Mouse (Mus musculus) cerebellum, adult 2 months (tissue): ENCODE results near the gene Gm20517. TPM values are rescaled to one million over a fixed set of nuclear protein-coding genes. Genes with fewer than 3 reads are reported as not detected.

Source experiments
- DNase-seq, 2 experiments: peaks; one replicate each; pipeline ENCODE4 v3.0.0; 2021
- H3K27ac ChIP-seq: fragments of 200-500 bp; 2 replicates; pipeline ENCODE4 v1.5.1; 2012; ENCODE audit warnings: low read length, control low read depth, inconsistent platforms; ENCODE audit not compliant: insufficient read depth
- H3K27me3 ChIP-seq: fragments of 200-500 bp; 2 replicates; pipeline ENCODE4 v1.6.1; 2012; ENCODE audit warnings: inconsistent platforms, mild to moderate bottlenecking, low read length, moderate library complexity; ENCODE audit not compliant: control insufficient read depth, insufficient read depth
- H3K4me1 ChIP-seq: fragments of 200-500 bp; 2 replicates; pipeline ENCODE4 v1.6.1; 2011; ENCODE audit warnings: low read length; ENCODE audit not compliant: control insufficient read depth, insufficient read depth
- H3K4me3 ChIP-seq: fragments of 200-500 bp; replicated peaks from 2 replicates; pipeline ENCODE3; 2011; ENCODE audit warnings: mild to moderate bottlenecking, low read depth, low read length, control low read depth; ENCODE audit not compliant: insufficient read depth
- CTCF ChIP-seq: fragments of 200-500 bp; IDR thresholded peaks from 2 replicates; pipeline ENCODE4 v1.5.1; 2011; ENCODE audit warnings: low read depth, mild to moderate bottlenecking, control low read depth, low read length, moderate library complexity, borderline replicate concordance; ENCODE audit not compliant: insufficient read depth
- POLR2A ChIP-seq: fragments of 200-500 bp; IDR thresholded peaks from 2 replicates; pipeline ENCODE4 v1.6.1; 2011; ENCODE audit warnings: low read length, control low read depth, borderline replicate concordance; ENCODE audit not compliant: insufficient read depth
- WGBS: fragments of 180-500 bp; shearing (Covaris S2); methylation state at CpG from one replicate; pipeline ENCODE4 v1.1.7; 2018; 5-methylcytosine and 5-hydroxymethylcytosine counted together
- polyA plus RNA-seq: library from polyadenylated mRNA; depleted of rRNA; stranded (reverse); fragments of >200 nt; gene quantifications from 2 replicates; pipeline ENCODE4 v1.2.3, GENCODE M21; 2012

Gene Gm20517
- polyA plus RNA-seq, 1 experiment, result 1.7 TPM

- Histone ChIP-seq H3K27me3 (no peaks in the 10 kb centered on the region), H3K4me3 (no peak overlapping the region), H3K4me1 (no peaks in the 10 kb centered on the region), H3K27ac (no peak overlapping the region)
- DNase-seq, result no peak
- 84% methylated on average over 4 of the region's 4 CpGs for WGBS
- TF ChIP-seq CTCF (no peak), POLR2A (no peak)
Measured at GRCm38 (mm10) chr17:47682836-47683235, 71.4 kb downstream of the Gm20517 start.

GRCm38 (mm10) chr17:47687409-47688343, 76.3 kb downstream of the Gm20517 start:
- WGBS, result 1% methylated on average over 70 of the region's 70 CpGs
- TF ChIP-seq POLR2A, result peak; percentile 85
- no peak for TF ChIP-seq CTCF
- Histone ChIP-seq H3K4me3 (peak overlapping the region; percentile 66), H3K4me1 (no peaks in the 10 kb centered on the region), H3K27me3 (no peaks in the 10 kb centered on the region), H3K27ac (peak overlapping the region; percentile 49)
- peak; percentile 95 to 96 for DNase-seq

GRCm38 (mm10) chr17:47688344-47688607, 76.9 kb downstream of the Gm20517 start, which contains the start of gene Tomm6:
Gene Tomm6, minus strand, starts transcription at chr17:47688386.
- no peak for DNase-seq
- TF ChIP-seq POLR2A (no peak), CTCF (no peak)

DNA sequence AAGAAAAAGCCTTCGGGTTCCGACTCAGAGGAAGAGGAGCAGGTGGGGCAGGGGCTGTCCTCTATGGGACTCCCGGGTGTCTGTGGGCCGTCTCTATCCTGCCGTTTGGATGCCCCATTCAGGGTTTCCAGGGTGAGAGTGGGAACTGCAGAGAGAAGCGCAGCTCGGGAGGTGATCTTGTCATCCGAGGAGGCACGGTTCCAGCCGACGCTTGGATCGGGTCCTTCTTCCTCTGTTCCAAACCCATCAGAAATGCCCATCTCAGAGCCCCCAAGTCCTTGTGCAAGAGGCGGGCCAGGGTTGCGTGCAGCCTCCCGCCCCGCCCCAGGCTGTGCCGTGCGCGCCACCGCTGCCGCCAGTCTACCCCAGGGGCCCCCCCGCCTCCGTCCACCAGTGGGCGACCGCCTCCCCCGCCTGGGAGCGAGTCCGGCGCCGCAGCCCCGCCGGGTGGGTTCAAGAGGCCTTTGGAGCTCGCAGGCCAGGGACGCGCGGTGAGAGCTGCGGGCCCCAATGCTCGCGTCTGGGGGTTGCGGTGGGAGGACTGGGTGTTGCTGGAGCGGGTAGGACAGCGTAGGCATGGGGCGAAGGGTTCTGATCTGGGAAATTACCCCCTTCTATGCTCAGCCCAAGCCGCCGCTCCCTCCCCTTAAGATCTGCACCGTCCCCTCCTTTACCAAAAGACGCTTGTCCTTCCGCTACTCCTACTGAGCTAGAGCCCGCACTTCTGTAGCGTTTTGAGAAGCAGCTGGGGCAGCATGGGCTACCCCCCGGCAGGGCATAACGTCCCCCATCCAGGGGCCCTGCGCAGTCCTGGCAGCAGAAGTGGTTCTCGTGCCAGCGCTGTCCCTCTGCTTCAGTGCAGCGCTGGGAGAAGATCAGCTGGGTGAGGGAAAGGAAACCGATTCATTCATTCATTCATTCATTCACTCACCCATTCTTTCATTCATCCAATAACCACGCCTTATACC, 77.5 kb downstream of the Gm20517 start, which contains the start of gene Frs3:
TSS of gene Frs3 (plus strand) at position 423 of the 968 bp plus-strand sequence.
- 0 out of 2 replicates have a peak, but pooled peaks have one; percentile 28 for TF ChIP-seq POLR2A
- TF ChIP-seq CTCF, result no peak
- peak within 1 kb of the TSS; percentile 78 for H3K27ac ChIP-seq
- no peaks in the 10 kb centered on the region for H3K27me3 ChIP-seq
- peak within 1 kb of the TSS; percentile 66 for H3K4me3 ChIP-seq
- peak; percentile 80 to 81 for DNase-seq
- H3K4me1 ChIP-seq, result no peaks in the 10 kb centered on the region
- WGBS, result under 1% methylated on average over 58 of the region's 58 CpGs

More at GRCm38 (mm10) chr17:47688344-47688607, 76.9 kb downstream of the Gm20517 start, which contains the start of gene Tomm6:
- WGBS, result 0% methylated on average over 9 of the region's 9 CpGs
- Histone ChIP-seq H3K27me3 (no peaks in the 10 kb centered on the region), H3K4me1 (no peaks in the 10 kb centered on the region), H3K27ac (peak within 1 kb of the TSS; percentile 78), H3K4me3 (peak within 1 kb of the TSS; percentile 66)

DNA sequence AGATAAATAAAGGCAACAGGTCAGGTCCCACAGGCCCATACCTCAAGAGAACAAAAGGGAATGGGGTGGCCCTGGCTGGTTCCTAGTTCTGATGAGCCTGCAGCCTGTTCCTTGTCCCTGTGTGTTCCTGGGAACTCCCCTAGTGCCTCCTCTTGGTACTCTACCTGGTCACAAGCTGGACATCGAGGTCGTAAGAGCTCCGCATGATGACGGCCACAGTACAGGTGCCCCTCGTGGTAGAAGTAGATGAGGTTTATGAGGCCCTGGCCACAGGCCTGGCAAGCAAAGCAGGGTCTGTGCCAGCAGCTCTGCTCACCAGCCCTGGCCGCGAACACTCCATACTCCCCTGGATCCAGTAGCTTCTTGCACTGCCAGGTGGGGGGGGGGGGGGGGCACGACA, 78.5 kb downstream of the Gm20517 start:
- H3K4me3 ChIP-seq, result peak overlapping the region; percentile 5
- no peak for TF ChIP-seq POLR2A
- no peak for TF ChIP-seq CTCF
- H3K27me3 ChIP-seq, result no peaks in the 10 kb centered on the region
- WGBS, result 51% methylated on average over 7 of the region's 8 CpGs
- no peak for DNase-seq
- no peak overlapping the region for H3K27ac ChIP-seq
- H3K4me1 ChIP-seq, result peaks cover 3% of the 10 kb centered on the region; the same call in 1 of the 2 replicates

DNA sequence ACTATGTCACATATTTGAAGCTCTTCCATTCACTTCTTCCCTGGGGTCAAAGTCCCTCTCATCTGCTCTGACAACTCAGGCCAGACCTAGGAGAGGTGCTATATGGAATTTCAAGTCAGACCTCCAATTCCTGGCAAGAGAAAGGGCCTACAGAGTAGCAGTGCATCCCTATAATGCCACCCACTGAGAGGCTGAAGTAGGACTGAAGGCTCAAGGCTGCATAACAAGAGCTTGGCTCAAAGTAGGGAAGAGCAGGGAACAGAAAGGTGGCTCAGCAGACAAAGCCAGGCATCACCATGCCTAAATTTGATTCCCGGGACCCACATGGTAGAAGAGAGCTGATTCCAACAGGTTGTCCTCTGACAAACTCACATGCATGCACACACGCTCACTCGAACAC, 80.3 kb downstream of the Gm20517 start:
- no peak for DNase-seq
- no peak for TF ChIP-seq CTCF
- no peak for TF ChIP-seq POLR2A
- H3K4me1 ChIP-seq, result peaks cover 3% of the 10 kb centered on the region; the same call in 1 of the 2 replicates
- WGBS, result 92% methylated on average over 3 of the region's 3 CpGs
- no peak overlapping the region for H3K4me3 ChIP-seq
- no peaks in the 10 kb centered on the region for H3K27me3 ChIP-seq
- no peak overlapping the region for H3K27ac ChIP-seq

DNA sequence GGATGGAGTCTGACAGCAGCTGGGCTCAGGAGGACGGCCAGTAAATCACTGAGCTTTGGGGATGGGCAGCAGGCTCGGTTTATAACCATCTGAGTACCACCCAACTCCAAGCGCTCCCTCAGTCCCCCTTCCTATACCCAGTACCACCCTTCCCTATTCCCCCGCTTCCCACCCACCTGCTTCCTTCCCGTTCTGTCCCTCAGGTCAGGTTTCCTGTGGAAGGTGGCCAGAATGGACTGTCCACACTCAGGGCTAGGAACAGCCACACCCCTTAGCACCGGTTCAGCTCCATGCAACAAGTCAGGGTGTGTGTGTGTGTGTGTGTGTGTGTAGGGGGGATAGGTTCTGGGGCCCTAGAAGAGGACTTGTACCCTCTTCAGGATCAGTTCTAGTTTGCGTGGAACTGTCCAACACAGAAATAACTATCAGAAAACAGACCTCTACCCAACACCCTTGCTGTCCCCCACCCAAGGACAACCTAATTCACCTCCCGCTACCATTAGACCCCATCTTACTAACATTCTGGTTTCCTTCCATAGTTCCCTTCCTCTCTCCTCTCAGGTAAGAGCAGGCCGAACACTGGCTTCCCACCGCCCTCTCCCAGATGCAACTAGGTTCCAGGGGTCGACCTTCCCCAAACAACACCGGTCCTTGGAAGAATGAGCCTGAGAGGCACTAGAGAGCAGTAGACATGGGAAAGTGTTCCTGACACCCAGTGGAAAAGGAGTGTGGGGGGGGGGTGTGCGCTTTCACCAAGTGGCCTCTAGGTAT, 82.5 kb downstream of the Gm20517 start:
- 51% methylated on average over 13 of the region's 13 CpGs for WGBS
- peak overlapping the region; percentile 97 for H3K4me3 ChIP-seq

More for the DNA sequence above, 82.5 kb downstream of the Gm20517 start:
- Histone ChIP-seq H3K27me3 (no peaks in the 10 kb centered on the region), H3K4me1 (peaks cover 3% of the 10 kb centered on the region; the same call in 1 of the 2 replicates), H3K27ac (no peak overlapping the region)
- no peak for DNase-seq
- TF ChIP-seq CTCF (no peak), POLR2A (no peak)
